Mouse (Mus musculus) heart, postnatal 4 days (tissue): ENCODE measurements around the gene Plekha4. TPM values are rescaled to one million over a fixed set of nuclear protein-coding genes. Genes with fewer than 3 reads are reported as not detected.
"Not testable (repeated sequence)": the region's sequence is repeated elsewhere in the genome, so short reads cannot be mapped to it uniquely, and the experiment has no call there.

Source experiments
- DNase-seq: peaks from one replicate; pipeline ENCODE4 v3.0.0; 2021
- total RNA-seq, 2 experiments: library from RNA; stranded (reverse); gene quantifications; 2 replicates each; pipeline ENCODE4 v1.2.3; 2021

Plekha4 gene
- 1 to 10 TPM; 3.6 to 4.0 TPM for total RNA-seq

DNA sequence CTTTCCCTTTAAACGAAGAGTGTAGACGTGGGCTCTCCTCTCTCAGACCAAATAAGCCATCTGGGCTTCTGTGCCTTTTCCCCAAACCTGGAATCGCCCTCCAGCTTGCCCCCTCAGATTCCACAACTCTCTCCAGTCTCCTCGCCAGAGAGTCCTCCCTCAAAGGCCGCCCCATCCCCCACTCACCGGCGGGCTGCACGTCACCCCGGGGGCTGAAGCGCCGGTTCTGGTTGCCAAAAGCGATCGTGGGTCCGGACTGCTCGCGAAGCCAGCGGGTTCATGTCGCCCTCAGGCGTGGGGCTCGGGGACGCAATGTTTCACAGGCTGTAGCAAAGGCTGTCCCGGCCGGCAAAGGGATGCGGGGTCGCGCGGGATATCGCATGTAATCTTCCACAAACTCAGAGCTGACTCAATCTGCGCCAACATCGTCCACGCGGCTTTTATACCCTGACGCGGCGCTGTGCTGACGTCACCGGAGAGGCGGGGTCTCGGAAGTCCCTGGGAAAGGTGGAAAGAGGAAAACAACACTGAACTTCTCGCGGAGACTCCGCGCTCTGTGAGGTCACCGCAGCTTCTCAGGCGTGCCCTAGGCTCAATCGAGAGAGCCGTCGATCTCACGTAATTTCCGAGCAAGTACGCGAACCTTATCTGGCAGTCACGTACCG, at the start of gene Plekha4, which contains the start of gene Ppp1r15a:
Gene Plekha4, plus strand, starts transcription at position 522 of the 665 bp plus-strand sequence.
Gene Ppp1r15a, minus strand, starts transcription at position 460 of the 665 bp plus-strand sequence.
- DNase-seq, result peak; percentile 97

GRCm38 (mm10) chr7:45476453-45476852, 49.7 kb upstream of the Plekha4 start:
- DNase-seq, result no peak

GRCm38 (mm10) chr7:45477003-45477402, 49.1 kb upstream of the Plekha4 start:
- peak; percentile 76 for DNase-seq

- DNase-seq, result no peak
Observed at GRCm38 (mm10) chr7:45478774-45479173, 47.4 kb upstream of the Plekha4 start.

GRCm38 (mm10) chr7:45480310-45480709, 45.8 kb upstream of the Plekha4 start:
- DNase-seq, result not testable (repeated sequence)

DNA sequence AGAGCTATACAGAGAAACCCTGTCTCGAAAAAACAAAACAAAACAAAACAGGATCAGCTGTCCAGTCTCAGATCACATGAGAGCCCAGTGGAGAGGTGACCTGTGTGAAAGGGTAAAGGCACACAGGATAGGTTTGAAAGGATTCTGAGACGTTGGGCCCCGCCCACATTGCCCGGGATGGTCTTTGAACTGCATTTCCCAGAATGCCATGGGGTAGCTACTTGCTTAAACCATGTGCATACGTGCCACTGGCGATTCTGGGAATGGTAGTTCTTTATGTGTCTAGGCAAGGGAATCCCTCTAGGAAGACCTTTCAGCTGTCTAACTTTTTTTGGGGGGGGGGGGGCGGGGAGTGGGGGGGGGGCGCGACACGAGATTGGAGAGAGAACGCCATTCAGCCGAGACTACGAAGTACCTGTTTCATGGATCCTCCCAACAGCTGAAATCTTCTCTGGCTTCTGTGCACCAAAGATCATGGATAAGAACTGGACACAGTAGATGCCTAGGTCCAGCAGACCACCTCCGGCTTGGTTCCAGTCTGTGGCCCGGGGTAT, 44.7 kb upstream of the Plekha4 start, which contains the start of gene Tulp2:
Gene Tulp2, plus strand, starts transcription at position 504 of the 554 bp plus-strand sequence.
- peak; percentile 67 for DNase-seq

GRCm38 (mm10) chr7:45482166-45482565, 44.0 kb upstream of the Plekha4 start:
- DNase-seq, result no peak

- not testable (repeated sequence) for DNase-seq
Observed at GRCm38 (mm10) chr7:45484985-45485384, 41.1 kb upstream of the Plekha4 start.

GRCm38 (mm10) chr7:45486158-45486557, 40.0 kb upstream of the Plekha4 start:
- no peak for DNase-seq

- DNase-seq, result no peak
Observed at GRCm38 (mm10) chr7:45486761-45487415, 39.2 kb upstream of the Plekha4 start, which contains the start of gene Gm45808. Gm45808 (minus strand) TSS chr7:45486811.

- no peak for DNase-seq
Observed at GRCm38 (mm10) chr7:45487861-45488292, 38.3 kb upstream of the Plekha4 start.

- peak; percentile 65 for DNase-seq
Observed at GRCm38 (mm10) chr7:45488293-45489204, 37.6 kb upstream of the Plekha4 start, which contains the start of gene Dhdh. Dhdh (minus strand) TSS chr7:45488805.

GRCm38 (mm10) chr7:45489578-45489977, 36.6 kb upstream of the Plekha4 start:
- no peak for DNase-seq

- DNase-seq, result no peak
Observed at GRCm38 (mm10) chr7:45490822-45491221, 35.3 kb upstream of the Plekha4 start.

GRCm38 (mm10) chr7:45491264-45491663, 34.9 kb upstream of the Plekha4 start:
- DNase-seq, result no peak

DNA sequence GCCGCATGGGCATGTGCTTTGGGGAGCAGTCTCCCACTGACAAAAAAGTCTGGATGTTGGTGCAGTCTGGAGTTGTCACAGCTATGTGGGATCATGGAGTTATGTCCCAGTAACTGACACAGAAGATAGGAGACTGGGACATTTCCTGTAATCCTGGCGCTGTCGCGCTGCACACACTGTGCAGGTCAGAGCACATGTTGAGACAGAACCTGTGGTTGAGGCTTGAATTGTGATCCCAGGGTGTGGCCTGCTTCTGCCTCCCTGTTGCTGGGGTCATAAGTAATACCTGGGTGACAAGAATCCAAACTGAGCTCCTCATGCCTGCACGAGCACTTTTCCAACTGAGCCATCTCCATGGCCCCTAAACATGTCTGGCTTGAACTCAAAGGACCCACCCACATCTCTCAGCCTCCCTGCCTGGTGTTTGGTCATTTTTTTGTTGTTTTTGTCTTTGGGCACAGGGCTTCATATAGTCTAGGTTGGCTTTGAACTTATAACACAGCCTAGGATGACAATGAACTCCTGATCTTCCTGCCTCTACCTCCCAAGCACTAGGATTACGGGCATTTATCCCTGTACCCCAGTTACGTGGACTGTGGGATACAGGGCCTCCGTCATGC, 33.8 kb upstream of the Plekha4 start:
- DNase-seq, result no peak

DNA sequence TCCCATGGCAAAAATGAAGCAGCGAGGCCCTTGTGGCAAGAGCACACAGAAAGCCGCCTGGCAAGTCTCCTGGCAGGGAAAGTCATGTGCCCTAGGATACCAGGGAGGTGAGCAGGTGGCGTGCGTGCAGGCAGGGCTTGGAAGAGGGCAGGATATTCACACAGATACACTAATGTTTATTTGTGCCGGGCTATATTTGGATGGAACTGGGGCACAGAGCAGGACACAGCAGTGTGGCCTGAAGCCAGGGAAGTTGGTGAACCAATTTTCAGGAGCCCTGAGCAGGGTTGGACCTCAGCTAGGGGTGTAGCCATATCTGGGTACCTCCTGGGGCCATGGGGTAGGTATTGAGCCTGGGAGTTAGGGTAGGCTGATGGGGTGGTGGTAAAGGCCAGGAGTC, 33.2 kb upstream of the Plekha4 start:
- DNase-seq, result peak; percentile 40

- DNase-seq, result no peak
Observed at GRCm38 (mm10) chr7:45494548-45494947, 31.6 kb upstream of the Plekha4 start.

DNA sequence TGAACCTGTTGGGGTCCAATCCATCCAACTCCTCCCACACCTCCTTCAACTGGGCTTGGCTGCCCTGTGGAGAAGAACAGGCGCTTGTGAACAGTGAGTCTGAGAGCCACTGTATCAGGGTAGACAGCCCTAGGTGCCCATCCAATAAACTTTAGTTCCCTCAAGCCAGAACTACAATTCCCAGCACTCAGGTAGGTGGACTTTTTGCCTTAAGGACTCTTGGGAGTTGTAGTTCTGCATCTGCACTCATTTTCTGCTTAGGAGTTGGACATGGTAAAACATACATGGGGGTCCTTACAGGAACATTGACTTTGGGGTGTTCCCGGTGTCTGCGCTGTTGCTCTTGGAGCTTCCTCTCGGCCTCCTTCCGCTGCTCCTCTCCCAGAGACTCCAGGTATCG, 27.7 kb upstream of the Plekha4 start:
- DNase-seq, result no peak

- no peak for DNase-seq
Observed at GRCm38 (mm10) chr7:45507583-45507982, 18.5 kb upstream of the Plekha4 start.

DNA sequence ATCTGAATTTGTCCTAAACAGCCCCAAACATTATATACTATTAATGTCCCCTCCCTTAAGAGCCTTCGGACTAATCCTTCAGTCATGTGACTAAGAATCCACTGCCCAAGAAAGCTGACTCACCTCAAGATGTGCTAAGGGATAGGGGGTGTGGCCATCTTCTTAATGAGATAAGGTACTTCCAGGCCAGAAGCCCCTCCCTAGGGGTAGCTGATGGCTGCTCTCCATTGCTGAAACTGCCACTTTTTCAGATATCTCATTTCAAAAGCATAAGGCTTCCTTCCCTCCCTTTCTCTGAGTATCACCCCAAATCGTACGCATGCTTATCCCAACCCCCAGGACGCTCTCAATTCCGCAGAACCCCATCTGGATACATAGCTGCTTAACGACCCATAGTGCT, 17.6 kb upstream of the Plekha4 start:
- no peak for DNase-seq
